Mouse (Mus musculus): ENCODE results near the gene Stard3.

Stard3 gene

GRCm38 (mm10) chr11:98358161-98359083, at the start of gene Stard3:
Gene Stard3 (plus strand): TSS chr11:98358368.
- peak; percentile 82 to 89 for DNase-seq (ENCODE audit: low spot score in 2 of 2)

- DNase-seq (ENCODE audit: low spot score in 2 of 2): no peak
Measured at GRCm38 (mm10) chr11:98313790-98314323, 44.3 kb upstream of the Stard3 start.

GRCm38 (mm10) chr11:98317479-98317878, 40.7 kb upstream of the Stard3 start:
- no peak for DNase-seq (ENCODE audit: low spot score in 2 of 2)

GRCm38 (mm10) chr11:98318421-98319116, 39.6 kb upstream of the Stard3 start:
- no peak for DNase-seq (ENCODE audit: low spot score in 2 of 2)

GRCm38 (mm10) chr11:98319120-98319519, 39.0 kb upstream of the Stard3 start:
- no peak for DNase-seq (ENCODE audit: low spot score in 2 of 2)

- no peak for DNase-seq (ENCODE audit: low spot score in 2 of 2)
Measured at GRCm38 (mm10) chr11:98319544-98319943, 38.6 kb upstream of the Stard3 start.

GRCm38 (mm10) chr11:98319944-98320343, 38.2 kb upstream of the Stard3 start:
- DNase-seq (ENCODE audit: low spot score in 2 of 2): no peak

- DNase-seq (ENCODE audit: low spot score in 2 of 2): no peak
Measured at GRCm38 (mm10) chr11:98320381-98320780, 37.8 kb upstream of the Stard3 start.

GRCm38 (mm10) chr11:98320806-98321676, 37.1 kb upstream of the Stard3 start:
- DNase-seq (ENCODE audit: low spot score in 2 of 2): no peak

GRCm38 (mm10) chr11:98321677-98322003, 36.5 kb upstream of the Stard3 start:
- no peak for DNase-seq (ENCODE audit: low spot score in 2 of 2)

- DNase-seq (ENCODE audit: low spot score in 2 of 2): no peak
Measured at GRCm38 (mm10) chr11:98322159-98322558, 36.0 kb upstream of the Stard3 start.

GRCm38 (mm10) chr11:98323136-98323866, 34.9 kb upstream of the Stard3 start:
- no peak for DNase-seq (ENCODE audit: low spot score in 2 of 2)

GRCm38 (mm10) chr11:98323933-98324332, 34.2 kb upstream of the Stard3 start:
- no peak for DNase-seq (ENCODE audit: low spot score in 2 of 2)

GRCm38 (mm10) chr11:98325191-98325820, 32.9 kb upstream of the Stard3 start:
- DNase-seq (ENCODE audit: low spot score in 2 of 2): no peak

GRCm38 (mm10) chr11:98325821-98326218, 32.3 kb upstream of the Stard3 start:
- no peak for DNase-seq (ENCODE audit: low spot score in 2 of 2)

- DNase-seq (ENCODE audit: low spot score in 2 of 2): no peak
Measured at GRCm38 (mm10) chr11:98326741-98327135, 31.4 kb upstream of the Stard3 start.

- DNase-seq (ENCODE audit: low spot score in 2 of 2): no peak
Measured at GRCm38 (mm10) chr11:98327136-98328030, 30.8 kb upstream of the Stard3 start.

GRCm38 (mm10) chr11:98328031-98328370, 30.2 kb upstream of the Stard3 start:
- no peak for DNase-seq (ENCODE audit: low spot score in 2 of 2)

GRCm38 (mm10) chr11:98328371-98329069, 29.6 kb upstream of the Stard3 start:
- DNase-seq (ENCODE audit: low spot score in 2 of 2): no peak
